Mouse (Mus musculus): Measurements from ENCODE around the gene Rpl38.

GRCm38 (mm10) chr11:114704071-114704913 lies 36.0 kb downstream of the Rpl38 start:
- TF ChIP-seq CTCF (IDR thresholded peaks at IDR 0.05; ENCODE audit: low read depth) = no peak
- TF ChIP-seq EP300 (IDR thresholded peaks at IDR 0.05; ENCODE audit: low read depth) = no peak
